Mouse (Mus musculus) induced T-regulatory cell, adult 2 months (primary cell): Measurements from ENCODE around the gene Naaladl1.
"Not testable (repeated sequence)": the region's sequence is repeated elsewhere in the genome, so short reads cannot be mapped to it uniquely, and the experiment has no call there.

Source experiments
- DNase-seq: peaks from one replicate; pipeline ENCODE4 v3.0.0-alpha.2; 2012; ENCODE audit warnings: low read depth

Naaladl1 gene

GRCm38 (mm10) chr19:6130414-6131128 is 25.0 kb downstream of the Naaladl1 start:
- not testable (repeated sequence) for DNase-seq

GRCm38 (mm10) chr19:6132171-6132827 is 26.7 kb downstream of the Naaladl1 start:
- DNase-seq, result no peak

- DNase-seq, result not testable (repeated sequence)
These were observed 27.6 kb downstream of the Naaladl1 start for GRCm38 (mm10) chr19:6133197-6133596.

- no peak for DNase-seq
These were observed 30.8 kb downstream of the Naaladl1 start for GRCm38 (mm10) chr19:6136397-6136796.

GRCm38 (mm10) chr19:6139701-6140100 is 34.1 kb downstream of the Naaladl1 start:
- DNase-seq, result peak; percentile 23

GRCm38 (mm10) chr19:6140374-6140677 is 34.7 kb downstream of the Naaladl1 start:
- DNase-seq, result no peak

- peak; percentile 97 for DNase-seq
These were observed 35.3 kb downstream of the Naaladl1 start, which contains the start of gene Batf2 for GRCm38 (mm10) chr19:6140678-6141393. Gene Batf2, plus strand, starts transcription at chr19:6140983.

GRCm38 (mm10) chr19:6141394-6141749 is 35.8 kb downstream of the Naaladl1 start, which contains the start of gene Arl2:
Gene Arl2, minus strand, starts transcription at chr19:6141548.
- peak; percentile 95 for DNase-seq

- DNase-seq, result no peak
These were observed 39.3 kb downstream of the Naaladl1 start for GRCm38 (mm10) chr19:6144842-6145241.

GRCm38 (mm10) chr19:6155174-6155573 is 49.6 kb downstream of the Naaladl1 start:
- DNase-seq, result no peak

GRCm38 (mm10) chr19:6156372-6156771 is 50.8 kb downstream of the Naaladl1 start:
- no peak for DNase-seq

- DNase-seq, result no peak
These were observed 51.6 kb downstream of the Naaladl1 start for GRCm38 (mm10) chr19:6157220-6157619.

GRCm38 (mm10) chr19:6163872-6164547 is 58.4 kb downstream of the Naaladl1 start:
- DNase-seq, result no peak
